Mouse (Mus musculus) small intestine, adult 2 months (tissue): ENCODE data around the gene Wap.
A peak's percentile ranks its signal among the peaks of the same experiment; 100 is the strongest.

Experiments
- CTCF ChIP-seq: fragments of 200-500 bp; IDR thresholded peaks from 2 replicates; pipeline ENCODE4 v1.5.1; 2012; ENCODE audit warnings: low read depth, mild to moderate bottlenecking, control low read depth, inconsistent platforms, low read length, moderate library complexity, mixed read lengths; ENCODE audit not compliant: insufficient replicate concordance, insufficient read length; ENCODE audit errors: extremely low read depth
- POLR2A ChIP-seq: fragments of 200-500 bp; IDR thresholded peaks from 2 replicates; pipeline ENCODE4 v1.6.1; 2012; ENCODE audit warnings: low read depth, mild to moderate bottlenecking, control low read depth, inconsistent platforms, low read length, moderate library complexity

- peak; percentile 32; the same call in 1 of the 2 replicates for TF ChIP-seq CTCF
- no peak for TF ChIP-seq POLR2A
Observed at GRCm38 (mm10) chr11:6629655-6630054, 8.8 kb downstream of the Wap start.
